Mouse (Mus musculus) adrenal gland, postnatal 4 days (tissue): ENCODE measurements around the gene Cstb. TPM values are rescaled to one million over a fixed set of nuclear protein-coding genes. Genes with fewer than 3 reads are reported as not detected.

ENCODE experiments used
- DNase-seq, 2 experiments: peaks; one replicate each; pipeline ENCODE4 v3.0.0; 2021 to 2022; ENCODE audit warnings: low spot score in 2 of 2, mixed read lengths in 2 of 2
- long read RNA-seq, 2 experiments: library from polyadenylated mRNA; stranded (forward); transcript quantifications; one replicate each; pipeline ENCODE4 v2.0.0; 2021
- total RNA-seq, 2 experiments: library from RNA; stranded (reverse); gene quantifications; 2 replicates each; pipeline ENCODE4 v1.2.3; 2021

The Cstb gene
- 100 to 1,000 TPM; 171 to 196 TPM for total RNA-seq
- long read RNA-seq, experiment 1, transcript Cstb-201 (3 exons, 603 nt): major isoform, 252 of 255 reads
- long read RNA-seq, experiment 1, partial matches to known transcripts: 1 of 255 reads
- long read RNA-seq, experiment 1, other reads (novel, unspliced or antisense): 2 of 255 reads
- long read RNA-seq, experiment 2, transcript Cstb-201 (3 exons, 603 nt): major isoform, 195 of 224 reads
- long read RNA-seq, experiment 2, partial matches to known transcripts: 29 of 224 reads
- long read RNA-seq, experiment 2, other reads (novel, unspliced or antisense): 0 of 224 reads

- DNase-seq: peak; percentile 63 to 74
Observed at GRCm38 (mm10) chr10:78425181-78426041, at the start of gene Cstb. TSS of gene Cstb (plus strand) at chr10:78425669.

- no peak for DNase-seq
Observed at GRCm38 (mm10) chr10:78378516-78378915, 47.0 kb upstream of the Cstb start.

GRCm38 (mm10) chr10:78383567-78383966 lies 41.9 kb upstream of the Cstb start:
- no peak for DNase-seq

- DNase-seq: no peak
Observed at GRCm38 (mm10) chr10:78385520-78385919, 39.9 kb upstream of the Cstb start.

- no peak for DNase-seq
Observed at GRCm38 (mm10) chr10:78388216-78388980, 37.1 kb upstream of the Cstb start.

GRCm38 (mm10) chr10:78390982-78391470 lies 34.4 kb upstream of the Cstb start:
- no peak for DNase-seq

- peak; percentile 63 to 77 for DNase-seq
Observed at GRCm38 (mm10) chr10:78392072-78392471, 33.4 kb upstream of the Cstb start.

GRCm38 (mm10) chr10:78395377-78395776 lies 30.1 kb upstream of the Cstb start:
- DNase-seq: no peak

GRCm38 (mm10) chr10:78395819-78396624 lies 29.4 kb upstream of the Cstb start:
- peak; percentile 81 to 89 for DNase-seq

GRCm38 (mm10) chr10:78396625-78396885 lies 28.9 kb upstream of the Cstb start:
- DNase-seq: no peak

GRCm38 (mm10) chr10:78399090-78399657 lies 26.3 kb upstream of the Cstb start:
- no peak for DNase-seq

GRCm38 (mm10) chr10:78401127-78401526 lies 24.3 kb upstream of the Cstb start:
- no peak for DNase-seq

- DNase-seq: no peak
Observed at GRCm38 (mm10) chr10:78402301-78402922, 23.1 kb upstream of the Cstb start.

GRCm38 (mm10) chr10:78406152-78406551 lies 19.3 kb upstream of the Cstb start:
- DNase-seq: no peak

GRCm38 (mm10) chr10:78407132-78407531 lies 18.3 kb upstream of the Cstb start:
- no peak for DNase-seq

- DNase-seq: no peak
Observed at GRCm38 (mm10) chr10:78409035-78409788, 16.3 kb upstream of the Cstb start.

GRCm38 (mm10) chr10:78411851-78412250 lies 13.6 kb upstream of the Cstb start:
- DNase-seq: no peak

GRCm38 (mm10) chr10:78412319-78413151 lies 12.9 kb upstream of the Cstb start, which contains the start of gene Rrp1:
TSS of gene Rrp1 (minus strand) at chr10:78413043.
- peak; percentile 83 to 85 for DNase-seq
